Mouse (Mus musculus): ENCODE measurements around the gene A630076J17Rik. TPM values are rescaled to one million over a fixed set of nuclear protein-coding genes. Genes with fewer than 3 reads are reported as not detected.

Gene A630076J17Rik
- polyA plus RNA-seq, 1 experiment from 2014 or later = not detected

DNA sequence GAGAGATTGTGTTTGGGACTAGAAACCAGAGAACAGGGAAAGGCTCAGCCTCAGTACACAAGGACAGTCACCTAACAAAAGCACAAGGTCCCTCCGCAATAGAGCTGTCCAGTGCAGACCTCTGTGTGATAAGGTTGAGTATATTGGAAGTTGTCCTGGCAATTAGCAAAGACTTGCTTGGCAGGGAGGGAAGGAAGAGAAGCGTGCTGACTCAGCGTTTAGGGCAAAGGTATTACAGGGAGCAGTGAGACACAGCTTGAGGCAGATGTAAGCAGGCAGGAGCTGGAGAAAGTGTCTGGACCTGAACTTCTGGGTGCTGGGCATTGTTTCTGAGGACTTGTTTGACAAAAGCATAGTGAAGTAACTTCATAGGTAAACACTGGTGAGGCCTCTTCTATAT is 25.6 kb downstream of the A630076J17Rik start:
- H3K9me3 ChIP-seq = no peaks in the 10 kb centered on the region
- no peaks in the 10 kb centered on the region for H3K27me3 ChIP-seq
- no peak for ATAC-seq (ENCODE audit: insufficient number of reproducible peaks, insufficient read depth, low FRiP score, low TSS enrichment, low read depth)
- H3K27ac ChIP-seq = no peak overlapping the region
- WGBS = 94% methylated on average over 3 of the region's 3 CpGs
- no peaks in the 10 kb centered on the region for H3K36me3 ChIP-seq
- H3K4me2 ChIP-seq = no peak overlapping the region
- peaks cover 6% of the 10 kb centered on the region for H3K4me1 ChIP-seq
- no peak overlapping the region for H3K9ac ChIP-seq
- H3K4me3 ChIP-seq = no peak overlapping the region

DNA sequence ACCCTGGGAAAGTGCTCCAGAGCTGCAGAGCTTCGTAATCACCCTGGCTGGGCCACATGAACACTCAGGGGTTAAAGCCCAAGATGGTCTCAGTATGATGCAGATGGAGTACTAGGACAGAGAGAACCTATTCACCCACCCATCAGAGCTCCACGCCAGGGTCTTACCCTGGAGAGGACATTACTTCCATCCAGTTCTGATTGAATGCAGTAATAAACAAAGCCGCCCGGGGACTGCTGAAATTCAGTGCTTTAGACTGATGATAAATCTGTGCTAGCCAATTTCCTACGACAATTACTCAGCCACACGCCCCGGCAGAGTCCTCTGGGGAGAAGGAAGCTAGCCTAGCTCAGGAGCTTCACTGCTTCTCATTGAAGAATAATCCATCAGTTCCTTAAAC is 26.3 kb downstream of the A630076J17Rik start:
- H3K9me3 ChIP-seq = no peaks in the 10 kb centered on the region
- H3K27me3 ChIP-seq = no peaks in the 10 kb centered on the region
- H3K4me1 ChIP-seq = peaks cover 13% of the 10 kb centered on the region
- 64% methylated on average over 7 of the region's 7 CpGs for WGBS
- ATAC-seq (ENCODE audit: insufficient number of reproducible peaks, insufficient read depth, low FRiP score, low TSS enrichment, low read depth) = no peak
- no peak overlapping the region for H3K4me2 ChIP-seq
- no peak overlapping the region for H3K9ac ChIP-seq
- no peaks in the 10 kb centered on the region for H3K36me3 ChIP-seq
- H3K27ac ChIP-seq = no peak overlapping the region
- H3K4me3 ChIP-seq = no peak overlapping the region

GRCm38 (mm10) chr3:107257924-107258323 is 27.5 kb downstream of the A630076J17Rik start:
- H3K4me1 ChIP-seq = peaks cover 14% of the 10 kb centered on the region
- WGBS = 55% methylated on average over 5 of the region's 5 CpGs
- H3K27ac ChIP-seq = no peak overlapping the region
- no peaks in the 10 kb centered on the region for H3K27me3 ChIP-seq
- H3K4me3 ChIP-seq = no peak overlapping the region
- no peak overlapping the region for H3K9ac ChIP-seq
- no peaks in the 10 kb centered on the region for H3K9me3 ChIP-seq
- no peak for ATAC-seq (ENCODE audit: insufficient number of reproducible peaks, insufficient read depth, low FRiP score, low TSS enrichment, low read depth)
- H3K36me3 ChIP-seq = no peaks in the 10 kb centered on the region
- H3K4me2 ChIP-seq = no peak overlapping the region

DNA sequence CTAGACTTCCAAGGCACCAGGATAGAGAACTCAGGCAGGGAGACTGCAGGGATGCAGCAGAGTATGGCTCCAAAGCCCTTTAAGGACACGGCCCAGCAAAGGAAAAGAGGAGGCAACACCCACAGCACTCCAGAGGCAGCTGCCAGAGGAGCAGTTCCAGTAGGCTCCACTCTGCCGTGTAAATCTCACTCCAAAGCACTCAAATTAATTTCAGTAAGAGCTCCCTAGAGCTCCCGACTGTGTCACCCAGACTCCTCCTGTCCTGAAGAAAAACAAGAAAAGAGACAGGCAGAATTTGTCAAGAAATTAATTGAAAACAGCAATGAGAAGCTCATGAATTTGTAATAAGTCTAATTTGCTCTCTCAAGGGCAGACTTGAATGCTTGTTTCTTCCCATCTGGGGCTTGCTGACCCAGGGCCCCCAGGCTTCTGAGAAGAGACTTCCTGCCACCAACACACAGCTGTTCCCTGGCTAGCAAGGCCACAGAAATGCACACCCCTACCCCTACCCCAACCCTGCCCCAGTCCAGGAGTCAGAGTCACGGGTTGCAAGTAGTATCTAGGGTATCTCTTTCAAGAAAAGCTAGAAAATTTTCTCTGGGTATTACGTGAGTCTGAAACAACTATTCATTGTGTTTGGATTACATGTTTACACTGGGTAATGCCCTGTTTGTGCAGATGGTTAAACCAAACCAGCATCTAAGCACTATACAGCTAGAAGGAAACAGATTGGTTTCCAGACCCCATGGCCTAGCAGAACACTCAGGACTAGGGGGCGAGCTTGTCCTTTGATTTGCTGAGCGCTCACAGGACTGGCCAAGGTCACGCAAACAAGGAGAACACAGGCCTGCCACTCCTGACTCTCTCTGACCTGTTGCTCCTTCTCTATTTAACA is 30.8 kb downstream of the A630076J17Rik start:
- H3K9ac ChIP-seq = no peak overlapping the region
- H3K4me2 ChIP-seq = no peak overlapping the region
- H3K27ac ChIP-seq = peak overlapping the region; percentile 51
- peaks cover 14% of the 10 kb centered on the region for H3K4me1 ChIP-seq
- ATAC-seq (ENCODE audit: insufficient number of reproducible peaks, insufficient read depth, low FRiP score, low TSS enrichment, low read depth) = peak; percentile 20; the same call in 1 of the 2 replicates
- H3K9me3 ChIP-seq = no peaks in the 10 kb centered on the region
- H3K36me3 ChIP-seq = no peaks in the 10 kb centered on the region
- no peaks in the 10 kb centered on the region for H3K27me3 ChIP-seq
- WGBS = 30% methylated on average over 8 of the region's 8 CpGs
- H3K4me3 ChIP-seq = no peak overlapping the region

GRCm38 (mm10) chr3:107261851-107262165 is 31.4 kb downstream of the A630076J17Rik start:
- Histone ChIP-seq H3K9ac (no peak overlapping the region), H3K27ac (peak overlapping the region; percentile 51; the same call in 1 of the 2 replicates), H3K9me3 (no peaks in the 10 kb centered on the region), H3K4me2 (no peak overlapping the region), H3K4me3 (no peak overlapping the region), H3K27me3 (no peaks in the 10 kb centered on the region), H3K36me3 (no peaks in the 10 kb centered on the region), H3K4me1 (peaks cover 14% of the 10 kb centered on the region)
- 32% methylated on average over 7 of the region's 7 CpGs for WGBS
- ATAC-seq (ENCODE audit: insufficient number of reproducible peaks, insufficient read depth, low FRiP score, low TSS enrichment, low read depth) = no peak

DNA sequence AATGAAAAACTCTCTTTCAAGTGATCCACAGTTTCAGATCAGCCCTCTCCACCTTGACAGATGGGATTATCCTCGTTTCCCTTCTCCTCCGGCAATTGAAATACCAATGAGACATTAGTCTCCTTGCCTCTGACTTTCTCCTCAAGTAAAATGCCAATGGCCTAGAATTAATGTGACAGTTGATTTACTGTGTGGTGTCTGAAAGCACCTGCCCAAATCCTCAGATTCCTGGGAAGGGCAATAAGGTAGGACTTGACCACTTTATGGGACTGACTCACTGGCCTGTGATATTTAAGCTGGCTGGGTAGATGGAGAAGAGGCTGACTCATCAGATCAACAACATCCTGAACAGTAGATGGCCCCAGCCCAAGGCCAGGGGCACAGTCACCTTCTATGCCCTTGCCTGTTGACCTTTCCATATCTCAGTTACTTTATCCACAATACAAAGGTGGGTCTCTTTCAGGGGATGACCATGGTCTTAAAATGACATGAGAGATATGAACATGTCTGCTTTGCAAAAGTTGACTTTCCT is 36.5 kb downstream of the A630076J17Rik start:
- 65% methylated on average over 2 of the region's 2 CpGs for WGBS
- Histone ChIP-seq H3K36me3 (no peaks in the 10 kb centered on the region), H3K4me3 (no peak overlapping the region), H3K27me3 (no peaks in the 10 kb centered on the region), H3K9ac (no peak overlapping the region), H3K4me2 (no peak overlapping the region), H3K27ac (no peak overlapping the region), H3K4me1 (no peaks in the 10 kb centered on the region), H3K9me3 (no peaks in the 10 kb centered on the region)
- no peak for ATAC-seq (ENCODE audit: insufficient number of reproducible peaks, insufficient read depth, low FRiP score, low TSS enrichment, low read depth)

- Histone ChIP-seq H3K4me3 (no peak overlapping the region), H3K4me2 (no peak overlapping the region), H3K27me3 (no peaks in the 10 kb centered on the region; the same call in 1 of the 2 replicates), H3K9me3 (no peaks in the 10 kb centered on the region), H3K9ac (no peak overlapping the region), H3K4me1 (no peaks in the 10 kb centered on the region), H3K27ac (no peak overlapping the region), H3K36me3 (no peaks in the 10 kb centered on the region)
- no peak for ATAC-seq (ENCODE audit: insufficient number of reproducible peaks, insufficient read depth, low FRiP score, low TSS enrichment, low read depth)
- 90% methylated on average over 3 of the region's 3 CpGs for WGBS
These were observed 42.0 kb downstream of the A630076J17Rik start for GRCm38 (mm10) chr3:107272433-107272832.

- Histone ChIP-seq H3K4me3 (no peak overlapping the region), H3K27me3 (no peaks in the 10 kb centered on the region; the same call in 1 of the 2 replicates), H3K9me3 (no peaks in the 10 kb centered on the region), H3K9ac (no peak overlapping the region), H3K4me2 (no peak overlapping the region), H3K4me1 (peaks cover 5% of the 10 kb centered on the region), H3K27ac (no peak overlapping the region), H3K36me3 (no peaks in the 10 kb centered on the region)
- no peak; the same call in 1 of the 2 replicates for ATAC-seq (ENCODE audit: insufficient number of reproducible peaks, insufficient read depth, low FRiP score, low TSS enrichment, low read depth)
- WGBS = 6% methylated on average over 3 of the region's 3 CpGs
These were observed 43.4 kb downstream of the A630076J17Rik start for GRCm38 (mm10) chr3:107273820-107274219.

DNA sequence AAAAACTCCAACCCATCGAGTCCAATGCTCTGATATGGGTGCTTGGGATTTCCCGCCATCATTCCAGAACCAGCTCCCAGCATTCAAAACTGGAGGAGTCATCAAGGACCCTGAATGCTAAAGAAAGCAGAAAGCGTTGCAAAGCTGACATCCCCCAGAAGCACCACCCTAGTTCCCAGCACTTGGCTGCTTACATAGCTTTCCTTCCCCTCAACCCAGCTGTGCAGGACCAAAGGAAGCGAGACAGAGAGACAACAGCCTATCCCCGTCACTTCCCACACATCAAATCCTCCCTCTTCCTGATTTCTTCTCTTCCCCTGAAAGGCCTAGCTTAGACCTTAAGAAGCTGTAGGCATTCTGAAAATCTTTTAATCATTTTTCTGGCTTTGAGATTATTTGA is 44.9 kb downstream of the A630076J17Rik start:
- Histone ChIP-seq H3K4me1 (peaks cover 12% of the 10 kb centered on the region), H3K4me2 (no peak overlapping the region), H3K9ac (no peak overlapping the region), H3K9me3 (no peaks in the 10 kb centered on the region), H3K27me3 (no peaks in the 10 kb centered on the region; the same call in 1 of the 2 replicates), H3K4me3 (no peak overlapping the region), H3K36me3 (no peaks in the 10 kb centered on the region), H3K27ac (no peak overlapping the region)
- no peak for ATAC-seq (ENCODE audit: insufficient number of reproducible peaks, insufficient read depth, low FRiP score, low TSS enrichment, low read depth)
- WGBS = 66% methylated on average over 5 of the region's 5 CpGs

DNA sequence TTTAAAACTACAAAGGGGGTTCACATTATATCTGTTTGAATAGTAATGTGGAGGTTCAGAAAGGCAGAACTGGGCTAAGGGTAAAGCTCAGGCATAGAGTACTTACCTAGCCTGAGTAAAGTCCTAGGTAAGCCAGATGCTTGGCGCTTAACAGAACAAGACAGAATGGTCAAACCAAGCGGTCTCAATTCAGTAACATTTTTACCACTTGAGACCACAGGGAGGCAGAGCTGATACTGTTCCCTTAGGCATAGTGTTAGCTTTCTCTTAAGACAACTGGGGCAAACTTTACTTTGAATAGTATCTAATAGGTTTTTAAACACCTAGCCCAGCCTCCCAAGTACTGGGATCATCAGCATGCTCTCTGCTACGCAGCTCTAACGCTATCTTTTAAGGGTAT is 45.6 kb downstream of the A630076J17Rik start:
- H3K9me3 ChIP-seq = no peaks in the 10 kb centered on the region

DNA sequence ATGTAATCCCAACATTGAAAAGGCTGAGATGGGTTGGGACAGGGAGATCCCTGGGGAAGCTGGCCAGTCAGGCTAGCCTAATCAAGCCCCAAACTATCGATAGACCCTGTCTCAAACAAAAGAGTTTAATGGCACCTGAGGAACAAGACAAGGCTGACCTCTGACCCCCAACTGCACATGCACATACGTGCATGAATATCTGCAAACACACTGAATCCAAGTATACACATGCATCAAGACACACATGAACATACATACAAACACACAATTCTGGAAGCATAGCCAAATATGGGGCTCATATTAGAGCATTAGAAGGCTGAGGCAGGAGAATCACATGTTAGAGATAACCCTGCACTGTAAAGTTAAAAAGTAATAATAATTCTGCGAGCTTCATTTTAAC is 46.2 kb downstream of the A630076J17Rik start:
- WGBS = 77% methylated on average over 3 of the region's 3 CpGs
- Histone ChIP-seq H3K9me3 (no peaks in the 10 kb centered on the region), H3K4me3 (no peak overlapping the region), H3K27me3 (no peaks in the 10 kb centered on the region; the same call in 1 of the 2 replicates), H3K4me2 (no peak overlapping the region), H3K9ac (no peak overlapping the region), H3K27ac (no peak overlapping the region), H3K36me3 (peaks cover 4% of the 10 kb centered on the region; the same call in 1 of the 2 replicates), H3K4me1 (peaks cover 12% of the 10 kb centered on the region)
- ATAC-seq (ENCODE audit: insufficient number of reproducible peaks, insufficient read depth, low FRiP score, low TSS enrichment, low read depth) = no peak

More for the DNA sequence above, 45.6 kb downstream of the A630076J17Rik start:
- Histone ChIP-seq H3K27ac (no peak overlapping the region), H3K4me3 (no peak overlapping the region), H3K4me1 (peaks cover 12% of the 10 kb centered on the region), H3K27me3 (no peaks in the 10 kb centered on the region; the same call in 1 of the 2 replicates), H3K9ac (no peak overlapping the region), H3K36me3 (no peaks in the 10 kb centered on the region), H3K4me2 (no peak overlapping the region)
- WGBS = 66% methylated on average over 4 of the region's 4 CpGs
- no peak for ATAC-seq (ENCODE audit: insufficient number of reproducible peaks, insufficient read depth, low FRiP score, low TSS enrichment, low read depth)

Measured in embryonic facial prominence, embryonic 13.5 days (tissue).